Mouse (Mus musculus): ENCODE results near the gene Cbfa2t3. TPM values are rescaled to one million over a fixed set of nuclear protein-coding genes. Genes with fewer than 3 reads are reported as not detected.

Gene Cbfa2t3
- total and polyA plus RNA-seq, 2 experiments from 2014 or later = 11.1 to 15.9 TPM

DNA sequence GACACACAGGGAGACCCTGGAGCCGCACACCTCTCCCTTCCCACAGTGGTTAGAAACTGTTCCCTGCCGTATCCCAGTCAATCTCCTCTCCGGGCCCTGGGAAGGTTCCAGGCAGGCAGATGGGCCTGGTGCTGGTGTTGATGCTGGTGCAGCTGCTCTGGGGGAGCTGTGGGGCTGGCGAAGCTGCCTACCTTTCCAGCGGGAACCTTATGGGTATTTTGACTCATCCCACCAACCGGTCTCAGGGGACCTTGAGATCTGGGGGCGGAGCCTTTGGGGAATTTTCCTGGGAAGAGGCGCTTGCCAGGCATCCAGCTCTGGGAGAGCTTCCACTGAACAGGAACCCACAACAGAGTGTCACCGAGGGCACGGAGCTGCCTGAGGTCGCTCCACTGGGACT lies 31.1 kb downstream of the Cbfa2t3 start:
- Histone ChIP-seq H3K27me3 (ENCODE audit: insufficient read depth, low read length) (no peaks in the 10 kb centered on the region), H3K4me2 (ENCODE audit: low read depth, low read length, poor library complexity, severe bottlenecking) (no peak overlapping the region), H3K36me3 (ENCODE audit: insufficient read depth, low read length) (no peaks in the 10 kb centered on the region), H3K9ac (replicated peaks; ENCODE audit: low read length, poor library complexity, severe bottlenecking) (no peak overlapping the region), H3K9me3 (ENCODE audit: low read length) (no peaks in the 10 kb centered on the region), H3K4me1 (ENCODE audit: insufficient read depth, low read length) (peaks cover 14% of the 10 kb centered on the region), H3K27ac (ENCODE audit: low read depth, low read length) (no peak overlapping the region), H3K4me3 (ENCODE audit: low read depth, low read length) (no peak overlapping the region)
- no peak for TF ChIP-seq CTCF (IDR thresholded peaks at IDR 0.05)
- ATAC-seq (ENCODE audit: low FRiP score) (no peak), DNase-seq (ENCODE audit: low spot score) (no peak)
- WGBS = 73% methylated on average over 11 of the region's 11 CpGs

DNA sequence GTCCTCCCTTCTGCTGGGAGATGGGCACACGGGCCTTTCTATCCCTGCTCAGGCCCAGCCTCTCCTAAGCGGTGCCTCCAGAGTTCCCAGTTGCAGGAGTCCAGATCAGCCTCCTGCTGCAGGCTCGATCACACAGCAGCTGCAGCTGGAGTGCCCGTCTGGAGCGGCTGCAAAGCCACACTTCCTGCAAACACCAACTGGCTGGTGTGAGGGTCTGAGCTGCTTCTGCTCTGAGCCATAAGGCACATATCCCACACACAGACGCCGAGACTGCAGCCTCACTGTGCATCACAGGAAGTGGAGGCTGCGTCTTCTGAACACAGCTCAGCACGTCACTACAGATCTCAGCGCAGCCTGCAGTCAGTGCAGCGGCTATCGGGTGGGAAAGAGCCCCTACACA lies 32.1 kb downstream of the Cbfa2t3 start:
- Histone ChIP-seq H3K27me3 (ENCODE audit: insufficient read depth, low read length) (no peaks in the 10 kb centered on the region), H3K9me3 (ENCODE audit: low read length) (no peaks in the 10 kb centered on the region), H3K4me1 (ENCODE audit: insufficient read depth, low read length) (peaks cover 14% of the 10 kb centered on the region), H3K9ac (replicated peaks; ENCODE audit: low read length, poor library complexity, severe bottlenecking) (no peak overlapping the region), H3K36me3 (ENCODE audit: insufficient read depth, low read length) (no peaks in the 10 kb centered on the region), H3K4me2 (ENCODE audit: low read depth, low read length, poor library complexity, severe bottlenecking) (no peak overlapping the region), H3K4me3 (ENCODE audit: low read depth, low read length) (no peak overlapping the region), H3K27ac (ENCODE audit: low read depth, low read length) (no peak overlapping the region)
- DNase-seq (ENCODE audit: low spot score) (no peak), ATAC-seq (ENCODE audit: low FRiP score) (no peak)
- TF ChIP-seq CTCF (IDR thresholded peaks at IDR 0.05) = no peak
- WGBS = 55% methylated on average over 12 of the region's 12 CpGs

DNA sequence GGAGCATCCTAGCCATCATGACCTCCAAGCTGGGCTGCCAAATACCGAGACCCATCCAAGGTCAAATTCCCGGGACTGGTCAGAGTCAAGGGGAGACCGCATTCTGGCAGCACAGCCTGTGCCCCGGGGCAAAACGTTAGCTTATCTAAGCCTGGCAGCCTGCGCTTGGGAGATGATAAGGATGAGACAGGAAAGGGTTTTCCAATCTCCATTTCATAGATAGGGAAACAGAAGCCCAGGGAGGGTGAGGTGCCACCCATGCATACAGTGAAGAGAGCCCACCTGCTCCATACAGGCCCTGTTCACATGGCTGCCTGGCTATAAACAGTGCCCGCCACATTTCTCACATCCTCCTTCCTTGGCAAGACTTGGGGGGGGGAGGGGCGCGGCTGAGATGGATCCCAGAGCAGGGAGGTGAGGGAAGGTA lies 32.6 kb downstream of the Cbfa2t3 start:
- H3K9ac ChIP-seq (replicated peaks; ENCODE audit: low read length, poor library complexity, severe bottlenecking) = no peak overlapping the region
- H3K27me3 ChIP-seq (ENCODE audit: insufficient read depth, low read length) = no peaks in the 10 kb centered on the region
- H3K4me2 ChIP-seq (ENCODE audit: low read depth, low read length, poor library complexity, severe bottlenecking) = no peak overlapping the region
- H3K27ac ChIP-seq (ENCODE audit: low read depth, low read length) = peak overlapping the region; percentile 38; the same call in 1 of the 2 replicates
- H3K4me1 ChIP-seq (ENCODE audit: insufficient read depth, low read length) = peaks cover 14% of the 10 kb centered on the region
- H3K36me3 ChIP-seq (ENCODE audit: insufficient read depth, low read length) = no peaks in the 10 kb centered on the region
- no peak for ATAC-seq (ENCODE audit: low FRiP score)
- TF ChIP-seq CTCF (IDR thresholded peaks at IDR 0.05) = no peak
- DNase-seq (ENCODE audit: low spot score) = no peak
- WGBS = 57% methylated on average over 9 of the region's 9 CpGs
- no peak overlapping the region for H3K4me3 ChIP-seq (ENCODE audit: low read depth, low read length)
- H3K9me3 ChIP-seq (ENCODE audit: low read length) = no peaks in the 10 kb centered on the region

- no peak for TF ChIP-seq CTCF (IDR thresholded peaks at IDR 0.05)
- H3K27ac ChIP-seq (ENCODE audit: low read depth, low read length) = peak overlapping the region; percentile 38
- H3K4me2 ChIP-seq (ENCODE audit: low read depth, low read length, poor library complexity, severe bottlenecking) = no peak overlapping the region
- H3K9ac ChIP-seq (replicated peaks; ENCODE audit: low read length, poor library complexity, severe bottlenecking) = 0 out of 2 replicates have a peak overlapping the region, but pooled peaks have one; percentile 36
- no peak overlapping the region for H3K4me3 ChIP-seq (ENCODE audit: low read depth, low read length)
- DNase-seq (ENCODE audit: low spot score) = peak; percentile 83
- WGBS = 46% methylated on average over 12 of the region's 14 CpGs
- peaks cover 14% of the 10 kb centered on the region for H3K4me1 ChIP-seq (ENCODE audit: insufficient read depth, low read length)
- H3K9me3 ChIP-seq (ENCODE audit: low read length) = no peaks in the 10 kb centered on the region
- H3K27me3 ChIP-seq (ENCODE audit: insufficient read depth, low read length) = no peaks in the 10 kb centered on the region
- ATAC-seq (ENCODE audit: low FRiP score) = 0 out of 2 replicates have a peak, but pooled peaks have one; percentile 9
- no peaks in the 10 kb centered on the region; the same call in 1 of the 2 replicates for H3K36me3 ChIP-seq (ENCODE audit: insufficient read depth, low read length)
Measured at GRCm38 (mm10) chr8:122665667-122666316, 33.1 kb downstream of the Cbfa2t3 start.

DNA sequence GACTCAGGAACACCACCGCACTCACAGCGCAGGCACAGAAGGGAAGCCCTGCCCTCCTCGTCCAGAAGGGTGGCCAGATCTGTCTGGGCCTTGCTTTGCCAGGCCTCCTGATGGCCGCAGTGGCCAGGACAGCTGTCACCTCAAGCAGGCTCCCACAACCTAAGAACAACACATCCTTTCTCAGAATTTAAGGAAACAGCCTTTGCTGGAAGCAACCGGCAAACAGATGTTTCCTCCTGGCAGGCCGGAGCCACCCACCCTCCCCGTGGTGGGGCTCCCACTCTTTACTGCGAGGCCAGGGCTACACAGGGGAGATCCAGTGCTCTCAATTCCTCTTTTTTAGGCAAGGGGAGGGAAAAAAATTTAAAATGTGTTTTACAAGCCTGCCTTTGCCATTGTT lies 33.7 kb downstream of the Cbfa2t3 start:
- Histone ChIP-seq H3K36me3 (ENCODE audit: insufficient read depth, low read length) (no peaks in the 10 kb centered on the region; the same call in 1 of the 2 replicates), H3K4me1 (ENCODE audit: insufficient read depth, low read length) (peaks cover 14% of the 10 kb centered on the region), H3K4me3 (ENCODE audit: low read depth, low read length) (no peak overlapping the region), H3K9ac (replicated peaks; ENCODE audit: low read length, poor library complexity, severe bottlenecking) (peak overlapping the region; percentile 36; the same call in 1 of the 2 replicates), H3K4me2 (ENCODE audit: low read depth, low read length, poor library complexity, severe bottlenecking) (no peak overlapping the region), H3K9me3 (ENCODE audit: low read length) (no peaks in the 10 kb centered on the region), H3K27ac (ENCODE audit: low read depth, low read length) (peak overlapping the region; percentile 55; the same call in 1 of the 2 replicates), H3K27me3 (ENCODE audit: insufficient read depth, low read length) (no peaks in the 10 kb centered on the region)
- TF ChIP-seq CTCF (IDR thresholded peaks at IDR 0.05) = no peak
- DNase-seq (ENCODE audit: low spot score) (peak; percentile 54), ATAC-seq (ENCODE audit: low FRiP score) (peak; percentile 39; the same call in 1 of the 2 replicates)
- 53% methylated on average over 8 of the region's 8 CpGs for WGBS

DNA sequence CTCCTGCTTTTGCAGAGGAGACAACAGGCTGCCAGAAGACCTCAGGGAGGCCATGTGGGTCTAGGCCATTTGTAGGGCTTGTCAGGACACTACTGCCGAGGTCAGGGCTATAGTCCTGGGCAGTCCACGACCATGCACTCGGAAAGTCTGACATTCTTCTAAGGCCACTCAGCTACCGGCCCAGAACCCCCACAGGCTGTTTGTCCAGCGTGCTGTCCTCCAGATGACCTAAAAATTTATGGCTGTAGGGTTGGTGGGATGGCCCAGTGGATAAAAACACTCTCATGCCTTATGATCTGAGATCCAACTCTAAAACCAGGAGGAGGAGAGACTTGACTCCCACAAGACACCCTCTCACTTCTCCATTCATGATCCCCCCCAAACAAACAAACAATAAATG lies 35.2 kb downstream of the Cbfa2t3 start:
- DNase-seq (ENCODE audit: low spot score) (no peak), ATAC-seq (ENCODE audit: low FRiP score) (no peak)
- H3K4me1 ChIP-seq (ENCODE audit: insufficient read depth, low read length) = peaks cover 10% of the 10 kb centered on the region
- H3K9me3 ChIP-seq (ENCODE audit: low read length) = no peaks in the 10 kb centered on the region
- 78% methylated on average over 5 of the region's 5 CpGs for WGBS
- TF ChIP-seq CTCF (IDR thresholded peaks at IDR 0.05) = no peak
- H3K4me2 ChIP-seq (ENCODE audit: low read depth, low read length, poor library complexity, severe bottlenecking) = no peak overlapping the region
- no peaks in the 10 kb centered on the region for H3K27me3 ChIP-seq (ENCODE audit: insufficient read depth, low read length)
- no peak overlapping the region for H3K4me3 ChIP-seq (ENCODE audit: low read depth, low read length)
- H3K9ac ChIP-seq (replicated peaks; ENCODE audit: low read length, poor library complexity, severe bottlenecking) = no peak overlapping the region
- no peak overlapping the region for H3K27ac ChIP-seq (ENCODE audit: low read depth, low read length)
- H3K36me3 ChIP-seq (ENCODE audit: insufficient read depth, low read length) = no peaks in the 10 kb centered on the region; the same call in 1 of the 2 replicates
